Mouse (Mus musculus): ENCODE results near the gene Def6. TPM values are rescaled to one million over a fixed set of nuclear protein-coding genes. Genes with fewer than 3 reads are reported as not detected.

Def6 gene
- total and polyA plus RNA-seq, 3 experiments, result 31.3 to 81.8 (median 53.6) TPM

DNA sequence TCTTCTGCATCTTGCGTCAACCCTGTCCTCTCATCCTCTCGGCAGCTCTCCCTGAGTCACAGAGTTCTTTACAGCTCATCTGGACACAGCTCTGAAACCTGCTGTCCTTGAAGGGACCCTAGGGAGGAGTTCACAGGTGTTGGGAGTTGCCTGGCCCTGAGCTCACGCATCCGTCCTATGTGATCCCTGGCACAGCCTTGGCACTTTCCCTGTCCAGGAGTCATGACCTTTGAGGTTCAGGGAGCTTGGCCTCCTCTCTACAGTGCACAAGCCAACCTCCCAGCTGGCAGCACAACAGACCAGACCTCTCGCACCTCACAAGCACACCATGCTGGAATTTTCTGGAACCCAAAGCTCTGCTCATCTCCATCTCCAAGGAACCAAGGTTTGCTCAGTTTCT, 33.3 kb downstream of the Def6 start:
- no peak overlapping the region for H3K4me3 ChIP-seq (replicated peaks in 1 of 3; ENCODE audit: low read depth in 2 of 3, low read length in 2 of 3, poor library complexity in 1 of 3)
- no peaks in the 10 kb centered on the region for H3K9me3 ChIP-seq (replicated peaks; ENCODE audit: low read length)
- peaks cover 46 to 92% of the 10 kb centered on the region in 2 experiments for H3K36me3 ChIP-seq (replicated peaks in 1 of 2; ENCODE audit: control insufficient read depth in 1 of 2, insufficient read depth in 1 of 2, low read length in 1 of 2)
- in situ Hi-C loops (cut with MboI; ENCODE audit: low pct_ligation_motif_present, low pct_unique_long_range_greater_than_20kb, low sequenced_read_pairs), result no loop called here
- H3K27me3 ChIP-seq (replicated peaks), result no peaks in the 10 kb centered on the region
- H3K79me2 ChIP-seq (replicated peaks; ENCODE audit: control insufficient read depth, extremely low read depth, insufficient read depth, poor library complexity, severe bottlenecking), result no peaks in the 10 kb centered on the region; the same call in 1 of the 2 replicates
- H3K4me2 ChIP-seq (ENCODE audit: insufficient read depth, low read depth, poor library complexity, severe bottlenecking), result no peak overlapping the region
- TF ChIP-seq RCOR1 (conservative IDR thresholded peaks at IDR 0.05; ENCODE audit: low read depth, low read length), result no peak
- no peak for TF ChIP-seq UBTF (IDR thresholded peaks at IDR 0.05; ENCODE audit: low read depth, low read length)
- TF ChIP-seq MXI1 (IDR thresholded peaks at IDR 0.05; ENCODE audit: low read depth, low read length), result no peak
- TF ChIP-seq CHD2 (IDR thresholded peaks at IDR 0.05; ENCODE audit: low read length), result no peak
- no peak for TF ChIP-seq MAZ (IDR thresholded peaks at IDR 0.05; ENCODE audit: low read depth, low read length)
- TF ChIP-seq TBP (conservative IDR thresholded peaks at IDR 0.05; ENCODE audit: low read depth, low read length), result no peak
- no peak for TF ChIP-seq HCFC1 (IDR thresholded peaks at IDR 0.05; ENCODE audit: low read depth, low read length)
- TF ChIP-seq SIN3A (IDR thresholded peaks at IDR 0.05; ENCODE audit: low read length), result no peak
- no peak for TF ChIP-seq JUN (IDR thresholded peaks at IDR 0.05; ENCODE audit: insufficient read depth, low read depth, low read length)
- TF ChIP-seq ZMIZ1 (IDR thresholded peaks at IDR 0.05; ENCODE audit: low read depth, low read length), result no peak
- no peak for TF ChIP-seq GABPA (IDR thresholded peaks at IDR 0.05; ENCODE audit: insufficient replicate concordance, low read depth, low read length)
- dilution Hi-C loops (cut with MboI; ENCODE audit: extremely low pct_ligation_motif_present, extremely low pct_unique_long_range_greater_than_20kb, low sequenced_read_pairs), result no loop called here
- H3K27ac ChIP-seq (ENCODE audit: insufficient read depth, low read depth), result no peak overlapping the region
- no peak overlapping the region for H3K9ac ChIP-seq (ENCODE audit: insufficient read depth, low read depth)
- DNase-seq (ENCODE audit: extremely low read depth), result no peak
- peaks cover 19 to 67% of the 10 kb centered on the region in 2 experiments for H3K4me1 ChIP-seq (ENCODE audit: control insufficient read depth in 1 of 2, insufficient read depth in 2 of 2)

DNA sequence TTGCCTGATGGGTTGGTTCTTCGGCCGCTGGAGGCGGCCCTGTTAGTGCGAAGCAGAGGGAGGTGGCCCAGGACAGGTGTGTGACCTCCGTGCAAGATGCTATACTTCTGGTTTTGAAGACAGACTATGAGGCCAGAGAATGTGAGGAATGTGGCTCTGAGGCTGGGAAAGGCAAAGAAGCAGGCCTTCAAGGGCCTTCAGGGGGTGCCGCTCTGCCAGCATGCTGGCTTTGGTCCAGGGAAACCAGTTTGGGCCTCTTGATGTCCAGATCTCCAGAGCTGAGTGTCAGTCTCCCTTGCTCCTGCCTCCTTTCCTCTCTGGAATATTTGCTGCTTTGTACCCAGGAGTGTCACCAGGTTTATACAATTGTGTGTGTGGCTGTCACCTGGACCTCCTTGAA, 34.7 kb downstream of the Def6 start:
- Histone ChIP-seq H3K36me3 (replicated peaks in 1 of 2; ENCODE audit: control insufficient read depth in 1 of 2, insufficient read depth in 1 of 2, low read length in 1 of 2) (peaks cover 45 to 87% of the 10 kb centered on the region in 2 experiments), H3K9me3 (replicated peaks; ENCODE audit: low read length) (no peaks in the 10 kb centered on the region), H3K27ac (ENCODE audit: insufficient read depth, low read depth) (no peak overlapping the region), H3K79me2 (replicated peaks; ENCODE audit: control insufficient read depth, extremely low read depth, insufficient read depth, poor library complexity, severe bottlenecking) (no peaks in the 10 kb centered on the region; the same call in 1 of the 2 replicates), H3K27me3 (replicated peaks) (no peaks in the 10 kb centered on the region), H3K9ac (ENCODE audit: insufficient read depth, low read depth) (no peak overlapping the region), H3K4me3 (replicated peaks in 1 of 3; ENCODE audit: low read depth in 2 of 3, low read length in 2 of 3, poor library complexity in 1 of 3) (no peak overlapping the region), H3K4me2 (ENCODE audit: insufficient read depth, low read depth, poor library complexity, severe bottlenecking) (no peak overlapping the region), H3K4me1 (ENCODE audit: control insufficient read depth in 1 of 2, insufficient read depth in 2 of 2) (peaks cover 21 to 69% of the 10 kb centered on the region in 2 experiments)
- dilution Hi-C loops (cut with MboI; ENCODE audit: extremely low pct_ligation_motif_present, extremely low pct_unique_long_range_greater_than_20kb, low sequenced_read_pairs), result no loop called here
- DNase-seq (ENCODE audit: extremely low read depth), result no peak
- TF ChIP-seq CHD1 (IDR thresholded peaks at IDR 0.05; ENCODE audit: low read depth, low read length) (no peak), E2F4 (IDR thresholded peaks at IDR 0.05; ENCODE audit: insufficient replicate concordance, low read depth, low read length) (no peak), ZC3H11A (IDR thresholded peaks at IDR 0.05; ENCODE audit: low read depth, low read length) (no peak), MAZ (IDR thresholded peaks at IDR 0.05; ENCODE audit: low read depth, low read length) (no peak), ETS1 (conservative IDR thresholded peaks at IDR 0.05; ENCODE audit: low read depth, low read length) (no peak), MEF2A (IDR thresholded peaks at IDR 0.05; ENCODE audit: borderline replicate concordance, low read depth, low read length) (no peak), USF2 (conservative IDR thresholded peaks at IDR 0.05; ENCODE audit: low read depth, low read length) (no peak), RAD21 (IDR thresholded peaks at IDR 0.05; ENCODE audit: low read depth, low read length) (no peak), PAX5 (IDR thresholded peaks at IDR 0.05; ENCODE audit: low read length) (no peak), MXI1 (IDR thresholded peaks at IDR 0.05; ENCODE audit: low read depth, low read length) (no peak), BHLHE40 (IDR thresholded peaks at IDR 0.05; ENCODE audit: low read depth, low read length) (no peak), NELFE (IDR thresholded peaks at IDR 0.05; ENCODE audit: low read depth, low read length) (no peak), TBP (conservative IDR thresholded peaks at IDR 0.05; ENCODE audit: low read depth, low read length) (no peak)
- in situ Hi-C loops (cut with MboI; ENCODE audit: low pct_ligation_motif_present, low pct_unique_long_range_greater_than_20kb, low sequenced_read_pairs), result no loop called here
